Mouse (Mus musculus) midbrain, postnatal 0 days (tissue): Measurements from ENCODE around the gene Aifm1. TPM values are rescaled to one million over a fixed set of nuclear protein-coding genes. Genes with fewer than 3 reads are reported as not detected.

Experiments used
- ATAC-seq: fragments of 200-750 bp; cut with Nextera tagmentation; 2 replicates; pipeline ENCODE4 v1.8.0; 2017; ENCODE audit warnings: moderate number of reproducible peaks, mild to moderate bottlenecking, moderate TSS enrichment, moderate library complexity; ENCODE audit not compliant: low FRiP score
- DNase-seq: peaks from one replicate; pipeline ENCODE4 v3.0.0-alpha.2; 2015; ENCODE audit warnings: low spot score
- H3K27ac ChIP-seq: fragments of 300-500 bp; sonication (generic); 2 replicates; pipeline ENCODE4 v1.5.1; 2014; ENCODE audit warnings: low read depth, mild to moderate bottlenecking, low read length, mixed read lengths
- H3K27me3 ChIP-seq: fragments of 300-500 bp; sonication (generic); 2 replicates; pipeline ENCODE4 v1.6.1; 2014; ENCODE audit warnings: low read length, control low read depth, mixed read lengths; ENCODE audit not compliant: insufficient read depth
- H3K36me3 ChIP-seq: fragments of 300-500 bp; sonication (generic); 2 replicates; pipeline ENCODE4 v1.6.1; 2014; ENCODE audit warnings: low read length, control low read depth, mixed read lengths; ENCODE audit not compliant: insufficient read depth
- H3K4me1 ChIP-seq: fragments of 300-500 bp; sonication (generic); 2 replicates; pipeline ENCODE4 v1.6.1; 2014; ENCODE audit warnings: mild to moderate bottlenecking, control low read depth, antibody characterized with exemption, low read length, mixed read lengths; ENCODE audit not compliant: insufficient read depth
- H3K4me2 ChIP-seq: fragments of 300-500 bp; sonication (generic); 2 replicates; pipeline ENCODE4 v1.6.1; 2014; ENCODE audit warnings: low read depth, mild to moderate bottlenecking, low read length, mixed read lengths; ENCODE audit not compliant: poor library complexity, severe bottlenecking
- H3K4me3 ChIP-seq: fragments of 300-500 bp; sonication (generic); 2 replicates; pipeline ENCODE4 v1.5.1; 2014; ENCODE audit warnings: low read depth, mild to moderate bottlenecking, low read length, moderate library complexity
- H3K9ac ChIP-seq: fragments of 300-500 bp; sonication (generic); replicated peaks from 2 replicates; pipeline ENCODE4 v1.6.1; 2014; ENCODE audit warnings: mild to moderate bottlenecking, low read length, moderate library complexity, mixed read lengths; ENCODE audit not compliant: poor library complexity, severe bottlenecking
- H3K9me3 ChIP-seq: fragments of 300-500 bp; sonication (generic); 2 replicates; pipeline ENCODE4 v1.6.1; 2016; ENCODE audit warnings: low read length, control low read depth
- CTCF ChIP-seq: IDR thresholded peaks from 2 replicates; pipeline ENCODE4 v1.5.1; 2016; ENCODE audit warnings: antibody characterized with exemption, mild to moderate bottlenecking
- WGBS: fragments of 180-500 bp; shearing (Covaris S2); extraction: QIAGEN DNeasy Blood & Tissue Kit; methylation state at CpG from one replicate; pipeline ENCODE4 v1.1.7; 2014; 5-methylcytosine and 5-hydroxymethylcytosine counted together
- polyA plus RNA-seq: library from polyadenylated mRNA; unstranded; fragments of >200 nt; fragmentation: Nextera tagmentation; extraction: Ambion mirVana; gene quantifications from 2 replicates; pipeline ENCODE4 v1.2.1, GENCODE M21; 2015
- total RNA-seq: library from RNA; depleted of rRNA; stranded (reverse); fragments of >200 nt; gene quantifications from 2 replicates; pipeline ENCODE4 v1.2.3, GENCODE M21; 2014

The Aifm1 gene
- total and polyA plus RNA-seq, 2 experiments from 2014 or later: 9.8 to 25.1 TPM

- H3K9ac ChIP-seq: no peak overlapping the region
- no peak for ATAC-seq
- H3K4me2 ChIP-seq: no peak overlapping the region
- DNase-seq: no peak
- no peak overlapping the region for H3K4me3 ChIP-seq
- H3K4me1 ChIP-seq: no peaks in the 10 kb centered on the region
- 52% methylated on average over 6 of the region's 6 CpGs for WGBS
- H3K9me3 ChIP-seq: no peaks in the 10 kb centered on the region
- H3K27ac ChIP-seq: no peak overlapping the region
- H3K27me3 ChIP-seq: no peaks in the 10 kb centered on the region
- no peak for TF ChIP-seq CTCF
- no peaks in the 10 kb centered on the region for H3K36me3 ChIP-seq
Measured at GRCm38 (mm10) chrX:48433527-48433899, 79.8 kb downstream of the Aifm1 start.

DNA sequence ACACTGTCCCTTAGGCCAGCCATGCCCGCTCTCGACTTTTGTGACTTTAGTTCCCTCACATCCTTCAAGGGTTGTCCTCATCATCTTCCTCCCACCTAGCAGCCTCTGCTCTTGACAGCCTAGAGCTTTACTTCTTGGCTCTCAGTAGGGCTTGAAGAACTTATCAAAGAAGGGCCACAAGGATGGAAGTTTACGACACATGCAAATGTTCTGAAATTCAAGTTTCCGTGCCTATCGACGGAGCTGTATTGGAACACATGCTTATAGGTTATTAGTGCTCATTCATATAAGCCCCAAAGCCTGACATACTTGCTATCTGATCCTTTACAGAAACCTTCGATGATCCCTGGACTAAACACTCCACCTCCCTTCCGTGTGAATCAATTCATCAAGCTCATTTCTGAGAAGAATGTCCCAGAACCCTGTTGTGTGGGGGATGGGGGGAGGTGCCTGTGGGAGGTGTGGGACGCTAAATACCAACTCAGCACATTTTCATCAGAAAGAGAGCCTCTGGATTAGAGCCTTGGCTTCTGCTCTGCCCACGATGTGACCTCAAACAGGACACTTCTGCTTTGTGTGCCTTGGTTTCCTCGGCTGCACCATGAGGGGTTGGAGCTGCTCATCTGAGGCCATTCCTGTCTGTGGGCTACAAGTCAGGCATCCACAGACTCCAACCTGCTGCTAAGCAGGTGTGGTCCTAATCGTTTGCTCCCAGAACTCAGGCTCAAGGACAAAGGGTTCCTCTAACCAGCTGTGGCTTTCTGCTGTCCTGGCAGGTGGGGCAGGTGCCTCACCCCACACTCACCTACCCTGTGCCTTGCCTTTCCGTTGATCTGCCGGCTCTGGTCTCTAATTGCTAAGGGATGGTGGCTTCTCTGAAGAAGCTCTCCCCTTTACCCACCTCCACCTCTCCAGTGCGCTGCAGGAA is 80.5 kb downstream of the Aifm1 start:
- Histone ChIP-seq H3K9ac (no peak overlapping the region), H3K9me3 (no peaks in the 10 kb centered on the region), H3K4me2 (no peak overlapping the region), H3K4me1 (no peaks in the 10 kb centered on the region), H3K36me3 (no peaks in the 10 kb centered on the region), H3K4me3 (no peak overlapping the region), H3K27me3 (no peaks in the 10 kb centered on the region), H3K27ac (no peak overlapping the region)
- no peak for TF ChIP-seq CTCF
- DNase-seq: no peak
- ATAC-seq: no peak
- WGBS: 68% methylated on average over 15 of the region's 15 CpGs

DNA sequence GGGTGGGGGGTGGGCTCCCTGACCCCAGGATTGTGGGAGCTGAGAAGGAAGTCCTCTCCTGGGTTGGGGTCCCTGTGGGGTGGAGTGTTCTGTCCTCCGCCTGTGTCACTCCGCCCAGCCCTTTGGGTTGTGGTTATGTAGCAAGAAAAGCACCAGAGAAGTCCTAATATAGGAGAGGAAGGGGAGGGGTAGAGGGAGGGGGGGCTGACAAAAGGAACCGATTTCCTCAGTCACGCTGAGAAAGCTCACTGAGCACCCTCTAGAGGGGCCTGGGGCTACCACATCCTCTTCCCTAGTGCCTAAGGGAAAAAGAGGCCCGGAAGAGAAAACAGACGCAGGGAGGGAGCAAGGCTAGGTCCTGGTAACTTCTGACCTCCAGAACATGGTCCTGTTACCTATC is 83.8 kb downstream of the Aifm1 start:
- Histone ChIP-seq H3K27me3 (no peaks in the 10 kb centered on the region), H3K36me3 (no peaks in the 10 kb centered on the region), H3K27ac (no peak overlapping the region), H3K9me3 (no peaks in the 10 kb centered on the region), H3K4me1 (no peaks in the 10 kb centered on the region), H3K4me3 (no peak overlapping the region), H3K4me2 (no peak overlapping the region), H3K9ac (no peak overlapping the region)
- no peak for TF ChIP-seq CTCF
- 42% methylated on average over 6 of the region's 6 CpGs for WGBS
- ATAC-seq: no peak
- no peak for DNase-seq

- H3K27me3 ChIP-seq: no peaks in the 10 kb centered on the region
- H3K4me2 ChIP-seq: no peak overlapping the region
- H3K4me1 ChIP-seq: no peaks in the 10 kb centered on the region
- ATAC-seq: no peak
- no peak overlapping the region for H3K27ac ChIP-seq
- no peaks in the 10 kb centered on the region for H3K36me3 ChIP-seq
- H3K9me3 ChIP-seq: no peaks in the 10 kb centered on the region
- DNase-seq: no peak
- TF ChIP-seq CTCF: no peak
- H3K4me3 ChIP-seq: no peak overlapping the region
- H3K9ac ChIP-seq: no peak overlapping the region
Measured at GRCm38 (mm10) chrX:48429100-48429499, 84.3 kb downstream of the Aifm1 start.

DNA sequence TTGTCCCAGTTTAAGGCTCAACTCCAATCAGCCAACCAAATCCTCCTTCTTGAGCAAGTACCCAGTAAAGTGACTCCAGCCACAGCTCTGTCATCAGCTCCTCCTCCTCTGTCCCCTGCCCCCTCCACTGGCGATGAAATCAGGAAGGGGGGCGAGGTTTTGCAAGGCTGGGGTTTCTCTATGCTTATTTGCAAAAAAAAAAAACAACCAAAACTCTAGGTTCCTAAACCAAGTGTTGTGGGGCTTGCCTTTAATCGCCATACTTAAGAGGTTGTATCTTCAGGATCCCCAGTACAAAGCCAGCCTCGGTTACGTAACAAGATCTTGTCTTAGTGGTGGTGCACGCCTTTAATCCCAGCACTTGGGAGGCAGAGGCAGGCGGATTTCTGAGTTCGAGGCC is 84.7 kb downstream of the Aifm1 start:
- no peaks in the 10 kb centered on the region for H3K4me1 ChIP-seq
- no peaks in the 10 kb centered on the region for H3K36me3 ChIP-seq
- H3K27me3 ChIP-seq: no peaks in the 10 kb centered on the region
- no peak for ATAC-seq
- no peak overlapping the region for H3K9ac ChIP-seq
- no peak for DNase-seq
- no peak overlapping the region for H3K4me3 ChIP-seq
- H3K4me2 ChIP-seq: no peak overlapping the region
- no peak for TF ChIP-seq CTCF
- no peak overlapping the region for H3K27ac ChIP-seq
- WGBS: 94% methylated on average over 8 of the region's 8 CpGs
- no peaks in the 10 kb centered on the region for H3K9me3 ChIP-seq

GRCm38 (mm10) chrX:48428241-48428640 is 85.1 kb downstream of the Aifm1 start:
- no peaks in the 10 kb centered on the region for H3K9me3 ChIP-seq
- WGBS: 83% methylated on average over 6 of the region's 6 CpGs
- H3K27ac ChIP-seq: no peak overlapping the region
- no peaks in the 10 kb centered on the region for H3K4me1 ChIP-seq
- H3K4me3 ChIP-seq: no peak overlapping the region
- no peak overlapping the region for H3K4me2 ChIP-seq
- no peaks in the 10 kb centered on the region for H3K27me3 ChIP-seq
- ATAC-seq (no peak), DNase-seq (no peak)
- TF ChIP-seq CTCF: no peak
- H3K36me3 ChIP-seq: no peaks in the 10 kb centered on the region
- H3K9ac ChIP-seq: no peak overlapping the region
